Mouse (Mus musculus): ENCODE results near the gene Dnm1.

Dnm1 gene

GRCm38 (mm10) chr2:32340836-32341633 is 12.1 kb downstream of the Dnm1 start:
- no peak for DNase-seq (ENCODE audit: low spot score in 2 of 2)

DNA sequence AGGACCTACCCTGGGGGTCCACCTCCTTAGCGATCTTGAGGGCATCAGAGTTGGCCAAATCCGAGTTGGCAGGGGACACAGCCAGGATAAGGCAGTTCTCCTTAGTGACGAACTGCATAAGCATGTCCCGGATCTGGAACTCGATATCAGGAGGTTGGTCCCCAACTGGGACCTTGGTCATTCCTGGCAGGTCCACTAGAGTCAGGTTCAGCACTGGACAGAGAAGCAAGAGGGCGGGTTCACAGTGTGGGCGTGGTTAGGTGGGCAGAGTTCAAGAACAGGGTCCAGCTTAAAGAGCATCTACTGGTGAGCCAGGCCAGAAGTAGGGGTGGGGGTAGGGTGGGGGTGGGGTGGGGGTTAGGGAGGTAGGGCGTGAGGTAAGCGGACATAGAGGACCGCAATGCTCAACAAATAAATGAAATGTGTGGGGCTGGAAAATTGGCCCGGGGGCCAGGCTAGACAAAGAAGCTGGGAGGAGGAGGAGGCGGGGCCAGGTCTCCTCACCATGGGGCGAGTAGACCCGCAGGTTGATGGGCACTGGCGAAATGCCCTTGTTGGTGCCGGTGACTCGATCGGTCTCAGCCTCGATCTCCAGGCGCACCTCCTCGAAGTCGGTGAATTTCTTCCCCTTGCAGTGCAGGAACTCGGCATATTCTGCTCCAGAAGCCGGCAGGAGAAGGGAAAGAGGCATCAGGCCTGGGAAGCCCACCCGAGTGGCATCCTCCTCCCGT is 13.1 kb downstream of the Dnm1 start:
- DNase-seq (ENCODE audit: low spot score in 2 of 2) = no peak

DNA sequence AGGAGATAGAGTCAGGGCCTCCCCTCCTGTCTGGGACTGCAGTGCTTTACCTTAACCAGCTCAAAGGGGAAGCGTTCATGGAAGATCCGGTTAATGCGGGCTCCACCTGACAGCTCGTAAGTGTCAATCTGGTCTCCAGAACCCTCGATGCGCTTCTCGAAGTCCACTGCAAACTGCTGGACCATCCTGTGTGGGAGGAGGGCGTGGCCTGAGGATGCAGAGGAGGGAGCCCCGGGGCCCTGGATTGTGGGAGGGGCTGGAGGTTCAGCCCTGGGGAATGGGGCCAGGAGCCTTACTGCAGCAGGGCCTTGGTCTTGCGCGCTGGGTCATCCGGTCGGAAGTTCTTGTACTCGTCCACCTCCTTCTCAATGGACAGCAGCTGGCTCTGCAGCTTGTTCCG is 17.2 kb downstream of the Dnm1 start:
- DNase-seq (ENCODE audit: low spot score in 2 of 2) = no peak

DNA sequence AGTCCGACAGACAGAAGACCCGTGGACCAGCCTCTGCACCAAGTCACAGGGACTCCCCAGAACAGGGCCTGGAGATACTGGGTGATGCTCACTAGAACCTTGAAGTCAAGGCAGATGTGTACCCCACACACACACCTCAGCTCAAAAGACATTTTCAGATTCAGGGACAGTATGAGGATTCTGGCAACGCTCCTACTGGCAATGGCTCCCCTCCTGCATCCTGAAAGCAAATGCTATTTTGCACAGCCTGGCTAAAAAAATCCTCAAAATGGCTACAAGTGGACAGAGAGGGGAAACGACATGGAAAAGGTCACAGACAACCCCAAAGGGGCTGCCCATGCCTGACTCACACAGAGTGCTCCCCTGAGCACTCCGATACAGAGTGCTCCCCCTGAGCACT is 21.0 kb downstream of the Dnm1 start:
- no peak for DNase-seq (ENCODE audit: low spot score in 2 of 2)

GRCm38 (mm10) chr2:32329531-32329930 is 23.6 kb downstream of the Dnm1 start:
- no peak for DNase-seq (ENCODE audit: low spot score in 2 of 2)

DNA sequence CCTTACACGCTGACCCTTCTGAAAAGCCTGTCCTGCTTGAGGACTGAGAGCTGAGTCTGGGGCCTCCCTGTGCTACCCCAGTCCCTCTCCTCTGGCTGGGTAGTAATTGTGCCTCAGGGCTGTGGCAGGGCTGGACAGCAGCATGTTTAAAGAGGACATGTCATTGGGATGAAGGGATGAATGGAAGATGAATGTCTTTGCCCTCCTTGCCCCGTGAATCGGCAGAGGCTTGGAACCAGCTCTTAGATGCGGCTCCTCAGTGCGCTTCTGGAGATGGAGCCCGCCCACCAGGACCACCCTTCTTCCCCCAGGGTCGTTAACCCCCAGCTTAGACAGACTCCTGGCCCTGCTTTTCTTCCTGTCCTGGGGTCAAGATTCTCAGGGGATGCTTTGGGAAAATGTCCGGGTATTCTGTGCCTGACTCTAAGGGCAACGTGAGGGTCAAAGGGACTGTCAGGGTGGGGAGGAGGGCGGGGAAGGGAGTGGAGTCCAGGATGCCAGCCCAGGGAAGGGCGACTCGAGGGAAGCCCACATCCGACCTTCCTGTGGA is 24.2 kb downstream of the Dnm1 start:
- no peak for DNase-seq (ENCODE audit: low spot score in 2 of 2)

- no peak for DNase-seq (ENCODE audit: low spot score in 2 of 2)
Observed at GRCm38 (mm10) chr2:32327200-32327599, 25.9 kb downstream of the Dnm1 start.

GRCm38 (mm10) chr2:32325342-32325741 is 27.8 kb downstream of the Dnm1 start:
- no peak for DNase-seq (ENCODE audit: low spot score in 2 of 2)

DNA sequence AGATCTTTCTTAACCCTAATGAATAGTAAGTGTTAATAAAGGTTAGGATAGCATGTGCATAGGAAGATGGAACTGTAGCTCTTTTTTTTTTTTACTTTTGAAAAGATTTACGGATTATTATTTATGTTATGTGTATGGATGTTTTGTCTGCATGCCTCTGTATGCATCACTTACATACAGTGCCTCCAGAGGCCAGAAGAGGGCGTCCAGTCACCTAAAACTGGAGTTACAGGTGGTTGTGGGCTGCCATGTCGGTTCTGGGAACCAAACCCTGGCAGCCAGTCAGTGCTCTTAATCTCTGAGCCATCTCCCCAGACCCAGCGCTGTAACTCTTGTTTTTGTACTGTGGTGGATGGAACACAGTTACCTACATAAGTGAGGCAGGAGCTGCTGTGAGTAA is 28.8 kb downstream of the Dnm1 start:
- DNase-seq (ENCODE audit: low spot score in 2 of 2) = no peak

GRCm38 (mm10) chr2:32322754-32323741 is 30.1 kb downstream of the Dnm1 start:
- no peak for DNase-seq (ENCODE audit: low spot score in 2 of 2)

DNA sequence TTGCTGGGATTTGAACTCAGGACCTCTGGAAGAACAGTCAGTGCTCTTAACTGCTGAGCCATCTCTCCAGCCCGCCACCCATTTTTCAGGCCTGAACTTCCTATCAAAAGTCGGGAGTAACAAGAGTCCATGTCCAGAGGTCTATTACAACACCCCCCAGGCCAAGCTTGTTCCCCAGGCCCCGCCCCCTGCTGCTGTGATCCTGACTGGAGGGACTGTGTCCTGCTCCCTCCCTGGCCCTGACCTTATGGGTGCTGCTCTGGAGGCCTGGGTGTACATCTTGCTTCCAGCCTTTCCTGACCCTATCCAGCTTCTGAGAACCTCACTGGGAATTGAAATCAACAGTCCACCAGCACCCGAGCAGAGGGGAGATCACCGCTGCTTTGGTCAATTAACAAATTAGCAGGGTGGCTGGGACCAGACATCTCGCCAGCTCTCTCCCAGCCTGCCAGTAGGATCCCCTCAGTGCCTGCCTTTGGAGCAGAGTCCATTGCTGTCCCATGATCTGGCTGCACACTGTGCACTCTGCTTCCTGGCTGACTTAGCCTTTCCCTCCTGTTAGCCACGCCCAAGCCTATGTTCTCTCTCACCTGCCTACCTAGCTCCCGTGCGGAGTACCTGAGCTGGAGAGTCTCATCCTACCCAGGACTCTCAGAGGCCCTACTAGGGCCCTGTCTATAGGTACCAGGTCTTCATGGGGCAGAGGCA is 31.4 kb downstream of the Dnm1 start:
- no peak for DNase-seq (ENCODE audit: low spot score in 2 of 2)

DNA sequence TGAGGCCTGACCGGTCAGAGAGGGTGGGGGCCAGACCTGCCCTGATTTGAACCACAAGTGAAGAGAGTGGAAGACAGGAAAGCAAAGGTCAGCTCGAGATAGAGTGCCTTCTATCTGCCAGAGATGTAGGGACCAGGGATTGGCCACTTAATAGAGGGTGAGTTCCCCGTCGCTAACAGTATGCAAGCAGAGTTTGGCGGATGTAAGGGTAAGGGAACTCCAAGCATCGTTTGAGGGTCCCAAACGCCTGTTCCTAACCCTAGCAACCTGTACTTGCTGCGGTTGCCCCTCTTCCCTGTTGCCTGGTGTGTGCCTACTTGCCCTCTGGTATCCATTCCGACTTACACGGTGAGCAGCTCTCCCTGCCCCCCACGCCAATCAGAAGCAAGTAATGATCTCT is 32.4 kb downstream of the Dnm1 start:
- DNase-seq (ENCODE audit: low spot score in 2 of 2) = no peak

GRCm38 (mm10) chr2:32319586-32320580 is 33.3 kb downstream of the Dnm1 start:
- DNase-seq (ENCODE audit: low spot score in 2 of 2) = peak; percentile 49 to 63

- DNase-seq (ENCODE audit: low spot score in 2 of 2) = no peak
Observed at GRCm38 (mm10) chr2:32318709-32319585, 34.2 kb downstream of the Dnm1 start.

DNA sequence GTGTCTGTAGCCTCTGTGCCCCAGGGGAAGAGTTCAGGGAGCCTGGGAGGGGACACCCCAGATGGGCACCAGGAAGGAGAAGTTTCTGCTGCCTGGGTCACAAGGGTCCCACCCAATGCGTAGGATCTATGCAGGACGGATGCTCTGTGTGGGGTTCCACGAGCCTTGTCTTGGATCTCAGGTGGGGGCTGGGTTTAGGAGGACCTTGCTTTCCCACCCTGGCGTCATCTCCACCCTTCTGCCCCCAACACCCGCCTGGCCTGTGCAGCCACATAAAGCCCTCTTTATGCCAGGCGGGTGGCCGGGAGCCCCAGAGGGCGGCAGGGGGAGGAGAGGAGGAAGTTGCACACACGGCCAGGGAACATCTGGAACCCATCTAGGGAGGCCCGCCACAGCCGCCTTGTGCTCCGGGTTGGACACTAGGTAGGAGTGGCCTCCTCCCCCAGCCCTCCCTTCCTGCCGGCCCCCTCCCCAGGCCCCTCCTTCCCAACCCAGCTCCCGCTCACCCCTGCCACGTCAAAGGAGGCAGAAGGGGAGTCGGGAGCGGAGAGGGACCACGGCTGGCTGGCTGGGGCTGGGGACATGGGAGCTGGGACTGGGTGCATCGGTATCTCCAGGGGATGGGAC is 35.2 kb downstream of the Dnm1 start:
- peak; percentile 79 for DNase-seq (ENCODE audit: low spot score in 2 of 2)

GRCm38 (mm10) chr2:32316887-32317656 is 36.1 kb downstream of the Dnm1 start:
- DNase-seq (ENCODE audit: low spot score in 2 of 2) = no peak

DNA sequence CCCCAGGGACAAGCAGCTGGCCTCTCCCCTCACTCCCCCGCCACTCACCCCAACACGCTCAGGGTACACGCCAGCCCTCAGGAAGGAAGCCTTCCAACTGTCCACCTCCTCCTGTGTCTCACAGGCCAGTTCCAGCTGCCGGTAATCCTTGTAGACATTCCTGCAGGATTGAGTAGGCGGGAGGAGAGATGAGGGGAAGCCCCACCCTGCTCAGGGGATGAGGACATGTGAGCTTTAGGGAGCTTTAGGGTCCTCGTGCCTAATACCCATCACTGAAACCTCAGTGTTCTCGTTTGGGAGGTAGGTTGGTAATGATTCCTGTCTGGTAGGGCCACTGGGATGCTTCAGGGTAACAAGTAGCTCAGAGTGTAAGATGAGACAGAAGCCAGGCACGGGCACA is 37.4 kb downstream of the Dnm1 start:
- DNase-seq (ENCODE audit: low spot score in 2 of 2) = peak; percentile 49 to 61

- DNase-seq (ENCODE audit: low spot score in 2 of 2) = no peak
Observed at GRCm38 (mm10) chr2:32314831-32315230, 38.3 kb downstream of the Dnm1 start.
